Mouse (Mus musculus): ENCODE measurements around the gene Prl2a1. TPM values are rescaled to one million over a fixed set of nuclear protein-coding genes. Genes with fewer than 3 reads are reported as not detected.

Prl2a1 gene
- not detected for polyA plus RNA-seq (2017; shearing (Covaris generic))

GRCm38 (mm10) chr13:27801354-27801753 is at the start of gene Prl2a1:
Gene Prl2a1, plus strand, starts transcription at chr13:27801654.

GRCm38 (mm10) chr13:27780704-27781103 is 20.8 kb upstream of the Prl2a1 start, which contains the start of gene Prl7c1:
Gene Prl7c1, minus strand, starts transcription at chr13:27780804.

GRCm38 (mm10) chr13:27849042-27849441 is 47.6 kb downstream of the Prl2a1 start, which contains the start of gene Prl2c1:
Gene Prl2c1, plus strand, starts transcription at chr13:27849342.

Other genes with a start within 250 kb of the Prl2a1 start
- gene Prl8a9, start 237.0 kb upstream of the Prl2a1 start, polyA plus RNA-seq (2017; shearing (Covaris generic)), result not detected
- gene Prl8a1, start 219.5 kb upstream of the Prl2a1 start, polyA plus RNA-seq (2017; shearing (Covaris generic)), result not detected
- gene Prl7b1, start 191.1 kb upstream of the Prl2a1 start, polyA plus RNA-seq (2017; shearing (Covaris generic)), result not detected
- not detected for gene Prl7a1, start 159.2 kb upstream of the Prl2a1 start, polyA plus RNA-seq (2017; shearing (Covaris generic))
- not detected for gene Prl7a2, start 133.6 kb upstream of the Prl2a1 start, polyA plus RNA-seq (2017; shearing (Covaris generic))
- not detected for gene Prl7d1, start 84.9 kb upstream of the Prl2a1 start, polyA plus RNA-seq (2017; shearing (Covaris generic))
- not detected for gene Prl7c1, start 20.9 kb upstream of the Prl2a1 start, polyA plus RNA-seq (2017; shearing (Covaris generic))
- not detected for gene Prl2c1, start 47.7 kb downstream of the Prl2a1 start, polyA plus RNA-seq (2017; shearing (Covaris generic))
- gene Prl4a1, start 214.6 kb downstream of the Prl2a1 start, polyA plus RNA-seq (2017; shearing (Covaris generic)), result not detected